Mouse (Mus musculus) ES-Bruce4 (cell line): ENCODE results near the gene Aanat.

ENCODE experiments used
- CTCF ChIP-seq: IDR thresholded peaks from one replicate; pipeline ENCODE4 v1.8.1; 2011; ENCODE audit warnings: low read depth, low read length
- EP300 ChIP-seq: IDR thresholded peaks from 2 replicates; pipeline ENCODE4 v1.6.1; 2011; ENCODE audit warnings: low read depth, low read length; ENCODE audit not compliant: insufficient read depth
- POLR2A ChIP-seq: IDR thresholded peaks from one replicate; pipeline ENCODE4 v1.8.1; 2011; ENCODE audit warnings: low read length; ENCODE audit not compliant: insufficient read depth

DNA sequence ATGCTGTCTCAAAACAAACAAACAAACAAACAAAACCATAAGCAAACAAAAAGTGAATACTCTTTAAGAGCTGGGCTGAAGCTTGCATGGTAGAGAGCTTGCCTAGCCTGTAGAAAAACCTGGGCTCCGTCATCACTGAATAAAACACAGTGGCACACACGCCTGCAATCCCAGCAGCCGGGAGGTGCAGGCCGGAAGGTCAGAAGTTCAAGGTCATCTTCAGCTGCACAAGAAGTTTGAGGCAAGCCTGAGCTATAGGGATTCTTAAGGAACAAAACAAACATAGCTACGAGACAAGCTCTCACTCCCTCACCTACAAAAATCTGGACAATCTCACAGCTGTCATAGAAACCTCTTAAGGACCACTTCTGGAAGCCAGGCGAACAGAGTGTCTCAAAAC lies 550 bp upstream of the Aanat start:
- no peak for TF ChIP-seq POLR2A
- no peak for TF ChIP-seq CTCF
- TF ChIP-seq EP300: peak; percentile 79
